Comparison of ENCODE assay signal across 10 mouse cellular contexts in the genomic region with DNA sequence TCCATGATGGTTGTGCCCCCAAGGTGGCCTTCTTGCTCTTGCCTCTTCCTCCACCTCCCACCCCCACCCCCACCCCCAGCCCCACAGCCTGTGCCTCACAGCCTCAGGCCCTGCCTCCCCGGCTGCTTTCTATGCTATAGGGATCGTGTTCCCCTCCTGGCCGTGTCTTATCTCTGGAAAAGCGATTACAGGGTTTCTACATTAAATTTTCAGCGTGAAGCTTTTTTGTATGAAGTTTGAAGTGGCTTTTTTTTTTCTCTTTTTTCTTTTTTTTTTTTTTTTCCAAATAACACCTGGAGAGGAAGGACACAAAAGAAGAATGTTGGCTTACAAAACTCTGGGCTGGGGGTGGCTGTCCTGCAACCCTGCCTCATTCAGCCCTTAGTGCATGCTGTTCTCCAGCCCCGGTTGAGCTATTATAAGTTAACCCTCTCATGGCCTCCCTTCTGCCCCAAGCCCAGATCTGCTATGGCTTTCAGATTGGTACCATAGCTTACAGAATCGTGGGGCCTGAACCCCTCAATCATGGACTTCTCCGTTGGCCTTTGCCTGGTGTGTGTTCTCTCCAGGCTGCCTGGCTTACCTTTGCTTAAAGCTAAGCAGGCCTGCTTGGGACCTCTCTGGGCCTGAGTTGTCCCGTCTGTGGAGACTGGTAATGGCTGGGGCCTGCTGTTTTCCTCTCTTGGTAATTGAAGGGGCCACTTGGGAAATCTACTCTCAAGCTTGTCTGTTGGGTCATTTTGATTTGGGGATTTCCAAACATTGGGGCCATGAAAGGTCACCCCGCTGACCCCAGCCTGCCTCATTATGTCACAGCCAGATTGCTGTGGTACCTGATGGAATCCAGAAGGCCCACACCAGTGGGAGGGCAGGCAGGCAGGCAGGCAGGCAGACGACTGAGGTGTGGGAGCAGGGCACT. TPM values are rescaled to one million over a fixed set of nuclear protein-coding genes. Genes with fewer than 3 reads are reported as not detected.
DNase-seq lines count a peak whose midpoint lies in the region; ATAC-seq and TF ChIP-seq lines count a peak whose summit lies in the region.
"Had no signal": no experiment of that assay in that cellular context is flagged by ENCODE, and none has a peak within 500 bp of the region (broad histone marks: within the 10 kb centered on the region; RNA-seq: fewer than 3 reads in every experiment).

No protein-coding gene starts in this region.

- peaks cover 49% of the 10 kb centered on the region for H3K4me1 ChIP-seq in heart, embryonic 15.5 days (replicated peaks)
- no peaks in the 10 kb centered on the region for H3K4me1 ChIP-seq in heart, adult 2 months (ENCODE audit: control insufficient read depth, insufficient read depth, low read length)
- H3K4me1 ChIP-seq in hindbrain, embryonic 13.5 days (replicated peaks), result peaks cover 27% of the 10 kb centered on the region
- H3K4me1 ChIP-seq in stomach, embryonic 16.5 days (ENCODE audit: control insufficient read depth, insufficient read depth, low read length), result peaks cover 49% of the 10 kb centered on the region
- H3K4me1 ChIP-seq in midbrain, embryonic 15.5 days, result peaks cover 11% of the 10 kb centered on the region; the same call in 1 of the 2 replicates

- ATAC-seq in heart, embryonic 15.5 days (replicated peaks; ENCODE audit: insufficient number of reproducible peaks, insufficient read depth, low FRiP score, low read depth), result no peak
- ATAC-seq in hindbrain, embryonic 13.5 days (ENCODE audit: low FRiP score), result no peak
- ATAC-seq in stomach, embryonic 16.5 days (ENCODE audit: insufficient read depth, low FRiP score), result no peak
- ATAC-seq in midbrain, embryonic 15.5 days (replicated peaks), result no peak

- TF ChIP-seq POLR2A in heart, adult 2 months (IDR thresholded peaks at IDR 0.05; ENCODE audit: insufficient read depth, low read depth, low read length), result no peak

- no peaks in the 10 kb centered on the region for H3K36me3 ChIP-seq in heart, embryonic 15.5 days
- no peaks in the 10 kb centered on the region for H3K36me3 ChIP-seq in heart, adult 2 months (ENCODE audit: control insufficient read depth, insufficient read depth, low read length)
- no peaks in the 10 kb centered on the region for H3K36me3 ChIP-seq in hindbrain, embryonic 13.5 days
- no peaks in the 10 kb centered on the region for H3K36me3 ChIP-seq in stomach, embryonic 16.5 days (ENCODE audit: control insufficient read depth, insufficient read depth, low read length)
- no peaks in the 10 kb centered on the region for H3K36me3 ChIP-seq in midbrain, embryonic 15.5 days (replicated peaks)

- WGBS in heart, embryonic 15.5 days, result 27% methylated on average over 11 of the region's 11 CpGs
- 71% methylated on average over 11 of the region's 11 CpGs for WGBS in heart, adult 2 months
- WGBS in hindbrain, embryonic 13.5 days, result 49% methylated on average over 11 of the region's 11 CpGs
- 20% methylated on average over 11 of the region's 11 CpGs for WGBS in stomach, embryonic 16.5 days
- 48% methylated on average over 11 of the region's 11 CpGs for WGBS in midbrain, embryonic 15.5 days

- no peak for DNase-seq in heart, adult 2 months
- DNase-seq in lung, postnatal 10 days, result peak; percentile 8
- DNase-seq in lung, adult 18-20 months, result no peak
- DNase-seq in spleen, adult 12 weeks (ENCODE audit: low spot score), result no peak

- H3K27ac ChIP-seq in heart, embryonic 15.5 days, result peak overlapping the region; percentile 82
- H3K27ac ChIP-seq in heart, adult 2 months, result no peak overlapping the region
- H3K27ac ChIP-seq in hindbrain, embryonic 13.5 days, result no peak overlapping the region
- H3K27ac ChIP-seq in stomach, embryonic 16.5 days (ENCODE audit: low read length), result peak overlapping the region; percentile 77
- no peak overlapping the region for H3K27ac ChIP-seq in midbrain, embryonic 15.5 days

- no peaks in the 10 kb centered on the region for H3K9me3 ChIP-seq in heart, embryonic 15.5 days (replicated peaks)
- H3K9me3 ChIP-seq in hindbrain, embryonic 13.5 days, result no peaks in the 10 kb centered on the region
- H3K9me3 ChIP-seq in stomach, embryonic 16.5 days (replicated peaks; ENCODE audit: control insufficient read depth, low read length), result no peaks in the 10 kb centered on the region
- no peaks in the 10 kb centered on the region for H3K9me3 ChIP-seq in midbrain, embryonic 15.5 days

- no peak for TF ChIP-seq CTCF in heart, adult 2 months (IDR thresholded peaks at IDR 0.05)

- intact Hi-C loops in heart, adult 2 months (cut with DNase I), result no loop called here

- H3K4me3 ChIP-seq in heart, embryonic 15.5 days, result no peak overlapping the region
- H3K4me3 ChIP-seq in heart, adult 2 months, result no peak overlapping the region
- H3K4me3 ChIP-seq in hindbrain, embryonic 13.5 days, result no peak overlapping the region
- H3K4me3 ChIP-seq in stomach, embryonic 16.5 days (replicated peaks; ENCODE audit: low read length), result no peak overlapping the region
- no peak overlapping the region for H3K4me3 ChIP-seq in midbrain, embryonic 15.5 days

- no peaks in the 10 kb centered on the region for H3K27me3 ChIP-seq in heart, embryonic 15.5 days
- no peaks in the 10 kb centered on the region for H3K27me3 ChIP-seq in heart, adult 2 months (ENCODE audit: control insufficient read depth, insufficient read depth, low read length)
- H3K27me3 ChIP-seq in hindbrain, embryonic 13.5 days, result no peaks in the 10 kb centered on the region
- H3K27me3 ChIP-seq in stomach, embryonic 16.5 days (ENCODE audit: control insufficient read depth, insufficient read depth, low read length), result no peaks in the 10 kb centered on the region
- H3K27me3 ChIP-seq in midbrain, embryonic 15.5 days (replicated peaks), result no peaks in the 10 kb centered on the region

- TF ChIP-seq EP300 in heart, adult 2 months (IDR thresholded peaks at IDR 0.05; ENCODE audit: insufficient read depth, low read depth, low read length), result no peak

- no peaks in the 10 kb centered on the region for H3K79me2 ChIP-seq in heart, adult 2 months (replicated peaks; ENCODE audit: control insufficient read depth, insufficient read depth, low read length)

- no peak overlapping the region for H3K4me2 ChIP-seq in heart, embryonic 15.5 days
- H3K4me2 ChIP-seq in hindbrain, embryonic 13.5 days, result no peak overlapping the region
- no peak overlapping the region for H3K4me2 ChIP-seq in stomach, embryonic 16.5 days (ENCODE audit: low read depth, low read length)
- H3K4me2 ChIP-seq in midbrain, embryonic 15.5 days, result no peak overlapping the region

- H3K9ac ChIP-seq in heart, embryonic 15.5 days, result no peak overlapping the region
- no peak overlapping the region for H3K9ac ChIP-seq in heart, adult 2 months (ENCODE audit: low read depth, low read length)
- H3K9ac ChIP-seq in hindbrain, embryonic 13.5 days, result 0 out of 2 replicates have a peak overlapping the region, but pooled peaks have one; percentile 13
- peak overlapping the region; percentile 47 for H3K9ac ChIP-seq in stomach, embryonic 16.5 days (ENCODE audit: low read length)
- H3K9ac ChIP-seq in midbrain, embryonic 15.5 days, result no peak overlapping the region

RNA-seq across cellular contexts. Expression of a gene that starts 21.2 kb away (rescaled TPM):
- polyA plus RNA-seq in heart, embryonic 15.5 days (2015; fragmentation: Nextera tagmentation; extraction: Ambion mirVana), result 17.0 and 18.7 TPM in 2 replicates
- total RNA-seq in heart, adult 2 months (2021), result 1 to 10 TPM in 1 of 2 experiments, under 1 TPM in 1; 0.89 to 2.1 TPM
- 12.8 and 18.0 TPM in 2 replicates for polyA plus RNA-seq in heart, adult 2 months (2012; rRNA removed)
- polyA plus RNA-seq in hindbrain, embryonic 13.5 days (2015; fragmentation: Nextera tagmentation; extraction: Ambion mirVana), result 16.9 and 19.5 TPM in 2 replicates
- 16.2 and 30.7 TPM in 2 replicates for polyA plus RNA-seq in stomach, embryonic 16.5 days (2015; fragmentation: Nextera tagmentation; extraction: Ambion mirVana)
- polyA plus RNA-seq in midbrain, embryonic 15.5 days (2015; fragmentation: Nextera tagmentation; extraction: Ambion mirVana), result 22.4 and 24.0 TPM in 2 replicates

RNA-seq across cellular contexts. Expression of a gene that starts 55.0 kb away (rescaled TPM):
- 4.6 and 4.8 TPM in 2 replicates for polyA plus RNA-seq in heart, embryonic 15.5 days (2015; fragmentation: Nextera tagmentation; extraction: Ambion mirVana)
- total RNA-seq in heart, adult 2 months (2021), result 1 to 10 TPM; 1.1 to 1.3 TPM
- polyA plus RNA-seq in heart, adult 2 months (2012; rRNA removed), result 1.8 TPM in 1 of 2 replicates, not detected in the other
- 1.1 and 2.5 TPM in 2 replicates for polyA plus RNA-seq in hindbrain, embryonic 13.5 days (2015; fragmentation: Nextera tagmentation; extraction: Ambion mirVana)
- polyA plus RNA-seq in stomach, embryonic 16.5 days (2015; fragmentation: Nextera tagmentation; extraction: Ambion mirVana), result 12.0 and 208 TPM in 2 replicates
- 1.6 TPM in 2 replicates for polyA plus RNA-seq in midbrain, embryonic 15.5 days (2015; fragmentation: Nextera tagmentation; extraction: Ambion mirVana)
- total RNA-seq: common myeloid progenitor, adult 5-6 weeks; left cerebral cortex, postnatal 36 days had no signal

Comparison
In these comparisons a context has a peak if more than half of its experiments do, and no peak if none do; other contexts are left out.
1. H3K27ac ChIP-seq: peak in heart, embryonic 15.5 days (single experiment) and stomach, embryonic 16.5 days (single experiment); none in heart, adult 2 months (single experiment), hindbrain, embryonic 13.5 days (single experiment) and midbrain, embryonic 15.5 days (single experiment).
2. H3K9ac ChIP-seq: peak in hindbrain, embryonic 13.5 days (single experiment) and stomach, embryonic 16.5 days (single experiment); none in heart, embryonic 15.5 days (single experiment), heart, adult 2 months (single experiment) and midbrain, embryonic 15.5 days (single experiment).